Mouse (Mus musculus) liver, embryonic 14.5 days (tissue): ENCODE results near the gene Nus1. TPM values are rescaled to one million over a fixed set of nuclear protein-coding genes. Genes with fewer than 3 reads are reported as not detected.

Experiments
- ATAC-seq: fragments of 200-750 bp; cut with Nextera tagmentation; 2 replicates; pipeline ENCODE4 v1.8.0; 2017; ENCODE audit warnings: moderate number of reproducible peaks, mild to moderate bottlenecking, moderate library complexity; ENCODE audit not compliant: insufficient read depth
- DNase-seq, 3 experiments: peaks; one replicate each; pipeline ENCODE4 v3.0.0-alpha.2; 2012 to 2013; ENCODE audit warnings: low read depth in 3 of 3, low spot score in 3 of 3
- H3K27ac ChIP-seq: fragments of 300-500 bp; sonication (generic); 2 replicates; pipeline ENCODE4 v1.5.1; 2014; ENCODE audit warnings: moderate library complexity, mild to moderate bottlenecking, control low read depth, inconsistent platforms
- H3K27me3 ChIP-seq: fragments of 300-500 bp; sonication (generic); 2 replicates; pipeline ENCODE4 v1.6.1; 2014; ENCODE audit warnings: mild to moderate bottlenecking, low read length, moderate library complexity; ENCODE audit not compliant: control insufficient read depth, insufficient read depth
- H3K36me3 ChIP-seq: fragments of 300-500 bp; sonication (generic); replicated peaks from 2 replicates; pipeline ENCODE4 v1.6.1; 2014; ENCODE audit warnings: low read depth; ENCODE audit not compliant: control insufficient read depth, insufficient read depth
- H3K4me1 ChIP-seq, 2 experiments: fragments of 200-500 bp in 1 of 2; fragments of 300-500 bp in 1 of 2; sonication (generic) in 1 of 2; replicated peaks; 2 replicates each; pipeline ENCODE4 v1.6.1; 2012 to 2014; ENCODE audit warnings: antibody characterized with exemption in 1 of 2, inconsistent platforms in 1 of 2, low read length in 1 of 2; ENCODE audit not compliant: control insufficient read depth in 2 of 2, insufficient read depth in 2 of 2
- H3K4me2 ChIP-seq: fragments of 300-500 bp; sonication (generic); 2 replicates; pipeline ENCODE4 v1.6.1; 2014; ENCODE audit warnings: low read depth, mild to moderate bottlenecking, control low read depth, moderate library complexity
- H3K4me3 ChIP-seq, 2 experiments: fragments of 200-500 bp in 1 of 2; fragments of 300-500 bp in 1 of 2; sonication (generic) in 1 of 2; 2 replicates each; pipeline ENCODE4 v1.5.1; 2012 to 2014; ENCODE audit warnings: low read depth in 2 of 2, low read length in 2 of 2, mild to moderate bottlenecking in 2 of 2, control low read depth in 1 of 2, inconsistent platforms in 1 of 2, moderate library complexity in 1 of 2; ENCODE audit not compliant: insufficient read depth in 1 of 2
- H3K9ac ChIP-seq: fragments of 300-500 bp; sonication (generic); replicated peaks from 2 replicates; pipeline ENCODE4 v1.6.1; 2014; ENCODE audit warnings: mild to moderate bottlenecking, control low read depth, moderate library complexity
- H3K9me3 ChIP-seq: fragments of 300-500 bp; sonication (generic); 2 replicates; pipeline ENCODE4 v1.6.1; 2016; ENCODE audit warnings: low read length, mixed read lengths; ENCODE audit not compliant: control insufficient read depth
- CTCF ChIP-seq: IDR thresholded peaks from 2 replicates; pipeline ENCODE4 v1.5.1; 2016; ENCODE audit warnings: antibody characterized with exemption, low read depth, control low read depth
- EP300 ChIP-seq: IDR thresholded peaks from 2 replicates; pipeline ENCODE4 v1.6.1; 2016; ENCODE audit warnings: antibody characterized with exemption, low read depth
- WGBS: fragments of 180-500 bp; shearing (Covaris S2); extraction: QIAGEN DNeasy Blood & Tissue Kit; methylation state at CpG from one replicate; pipeline ENCODE4 v1.1.7; 2014; ENCODE audit not compliant: insufficient replicate concordance; 5-methylcytosine and 5-hydroxymethylcytosine counted together
- polyA plus RNA-seq, 2 experiments: library from polyadenylated mRNA; depleted of rRNA in 1 of 2; stranded (reverse) in 1 of 2; unstranded in 1 of 2; fragments of >200 nt; fragmentation: Nextera tagmentation in 1 of 2; extraction: Ambion mirVana in 1 of 2; gene quantifications; 2 replicates each; pipeline versions ENCODE4 v1.2.1 to v1.2.3; 2012 to 2014

Gene Nus1
- polyA plus RNA-seq, 2 experiments, result 4.9 to 8.4 TPM

- Histone ChIP-seq H3K4me2 (no peak overlapping the region), H3K4me1 (peaks cover 1 to 4% of the 10 kb centered on the region in 2 experiments), H3K27me3 (no peaks in the 10 kb centered on the region), H3K27ac (no peak overlapping the region), H3K9me3 (no peaks in the 10 kb centered on the region), H3K4me3 (no peak overlapping the region), H3K9ac (no peak overlapping the region), H3K36me3 (no peaks in the 10 kb centered on the region)
- TF ChIP-seq EP300, result no peak
- no peak for TF ChIP-seq CTCF
- ATAC-seq, result no peak
- no peak for DNase-seq
- WGBS, result 83% methylated on average over 2 of the region's 2 CpGs
These were observed 39.5 kb upstream of the Nus1 start for GRCm38 (mm10) chr10:52377813-52378212.

DNA sequence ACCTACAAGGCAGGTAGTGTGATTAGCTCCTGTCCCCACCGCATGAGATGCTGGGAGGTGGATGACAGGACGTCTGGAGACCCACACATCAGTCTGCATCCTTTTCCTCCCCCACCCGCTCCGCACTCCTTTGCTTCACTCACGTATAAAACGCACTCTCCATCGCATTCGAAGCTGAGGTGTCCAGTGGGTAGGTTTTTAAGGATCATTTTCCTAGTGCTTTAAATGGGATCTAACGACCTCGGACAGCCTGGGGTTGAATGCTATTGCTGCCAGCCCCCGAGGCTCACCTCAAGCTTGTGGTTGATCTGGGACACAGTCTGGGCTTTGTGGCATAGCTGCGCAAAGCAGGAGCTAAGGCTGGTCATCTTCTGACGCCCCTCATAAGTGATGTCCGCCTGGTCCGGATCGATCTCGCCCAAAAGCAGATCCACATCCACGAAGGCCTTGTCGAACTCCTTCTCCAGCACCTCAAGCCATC lies 36.0 kb upstream of the Nus1 start:
- Histone ChIP-seq H3K27me3 (no peaks in the 10 kb centered on the region), H3K4me2 (peak overlapping the region; percentile 84), H3K4me1 (peaks cover 4 to 8% of the 10 kb centered on the region in 2 experiments), H3K4me3 (peak overlapping the region; percentile 86 to 89), H3K36me3 (no peaks in the 10 kb centered on the region), H3K27ac (peak overlapping the region; percentile 22), H3K9me3 (no peaks in the 10 kb centered on the region), H3K9ac (peak overlapping the region; percentile 90)
- TF ChIP-seq CTCF (no peak), EP300 (no peak)
- under 1% methylated on average over 19 of the region's 19 CpGs for WGBS
- DNase-seq (peak in 1 of 3 experiments; percentile 10), ATAC-seq (peak; percentile 14)

- Histone ChIP-seq H3K9me3 (no peaks in the 10 kb centered on the region), H3K27ac (peak within 1 kb of the TSS; percentile 49), H3K27me3 (no peaks in the 10 kb centered on the region), H3K9ac (peak within 1 kb of the TSS; percentile 90), H3K4me2 (peak within 1 kb of the TSS; percentile 84), H3K4me3 (peak within 1 kb of the TSS; percentile 86 to 89), H3K36me3 (no peaks in the 10 kb centered on the region), H3K4me1 (peaks cover 4 to 8% of the 10 kb centered on the region in 2 experiments)
- no peak for TF ChIP-seq CTCF
- no peak for TF ChIP-seq EP300
- ATAC-seq (peak; percentile 96), DNase-seq (peak; percentile 95)
- WGBS, result under 1% methylated on average over 70 of the region's 71 CpGs
These were observed 35.3 kb upstream of the Nus1 start, which contains the start of gene Gopc for GRCm38 (mm10) chr10:52381845-52382591. TSS of gene Gopc (minus strand) at chr10:52382124.

DNA sequence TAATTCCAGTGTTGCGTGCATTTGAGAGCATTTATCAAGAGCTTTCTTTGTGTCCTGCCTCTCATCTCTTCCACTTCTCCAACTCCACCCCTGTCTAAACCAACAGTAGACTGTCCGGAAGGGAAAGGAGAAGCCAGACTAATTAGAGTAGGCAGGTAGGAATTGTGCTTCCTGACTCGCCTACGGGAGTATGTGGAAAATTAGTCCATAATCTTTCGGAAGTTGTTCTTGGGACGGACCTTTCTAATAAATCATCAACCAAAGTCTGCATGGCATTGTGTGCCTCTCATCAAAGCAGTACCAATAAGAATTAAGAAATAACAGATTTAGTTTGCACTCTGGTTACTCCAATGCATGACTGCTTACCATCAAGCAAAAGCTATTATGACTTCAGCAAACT lies 34.3 kb upstream of the Nus1 start:
- Histone ChIP-seq H3K27me3 (no peaks in the 10 kb centered on the region), H3K4me2 (peak overlapping the region; percentile 84), H3K9me3 (no peaks in the 10 kb centered on the region), H3K4me3 (peak overlapping the region; percentile 29 to 86; a peak in 2 of 4 replicates), H3K36me3 (no peaks in the 10 kb centered on the region), H3K27ac (no peak overlapping the region), H3K4me1 (peaks cover 4 to 8% of the 10 kb centered on the region in 2 experiments), H3K9ac (peak overlapping the region; percentile 60)
- 67% methylated on average over 6 of the region's 6 CpGs for WGBS
- ATAC-seq (no peak), DNase-seq (no peak)
- no peak for TF ChIP-seq CTCF
- TF ChIP-seq EP300, result no peak

DNA sequence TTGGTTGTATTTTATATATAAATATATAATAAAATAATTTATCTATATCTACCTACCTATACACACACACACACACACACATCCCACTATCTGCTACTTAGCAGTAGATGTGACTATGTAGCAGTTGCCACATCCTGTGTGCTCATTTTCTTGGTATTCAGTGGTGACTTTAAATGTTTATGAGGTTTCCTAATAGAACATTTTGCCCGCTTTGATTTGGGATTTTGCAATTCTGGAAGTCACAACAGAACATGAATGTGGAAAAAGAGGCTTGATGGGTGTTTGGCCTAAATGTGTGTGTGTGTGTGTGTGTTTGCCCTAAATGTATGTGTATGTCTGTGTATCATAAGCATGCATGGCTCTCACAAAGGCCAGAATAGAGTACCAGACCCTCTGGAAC lies 33.8 kb upstream of the Nus1 start:
- 83% methylated on average over 1 of the region's 1 CpGs for WGBS

More for the DNA sequence above, 33.8 kb upstream of the Nus1 start:
- no peaks in the 10 kb centered on the region for H3K9me3 ChIP-seq
- TF ChIP-seq EP300, result no peak
- no peak for TF ChIP-seq CTCF
- H3K9ac ChIP-seq, result no peak overlapping the region
- H3K27ac ChIP-seq, result no peak overlapping the region
- no peaks in the 10 kb centered on the region for H3K27me3 ChIP-seq
- H3K4me3 ChIP-seq, result no peak overlapping the region
- H3K4me2 ChIP-seq, result no peak overlapping the region
- no peaks in the 10 kb centered on the region for H3K36me3 ChIP-seq
- ATAC-seq (no peak), DNase-seq (no peak)
- H3K4me1 ChIP-seq, result peaks cover 4 to 8% of the 10 kb centered on the region in 2 experiments
